Mouse (Mus musculus) thymus, adult 2 months (tissue): ENCODE results near the gene Fbxw7. TPM values are rescaled to one million over a fixed set of nuclear protein-coding genes. Genes with fewer than 3 reads are reported as not detected.

ENCODE experiments used
- DNase-seq: peaks from one replicate; pipeline ENCODE4 v3.0.0; 2021
- H3K27ac ChIP-seq: fragments of 200-500 bp; 2 replicates; pipeline ENCODE4 v1.5.1; 2012; ENCODE audit warnings: low read length, control low read depth; ENCODE audit not compliant: control insufficient read depth, insufficient read depth
- H3K27me3 ChIP-seq: fragments of 200-500 bp; 2 replicates; pipeline ENCODE4 v1.6.1; 2012; ENCODE audit warnings: mild to moderate bottlenecking, low read length, moderate library complexity, mixed read lengths; ENCODE audit not compliant: control insufficient read depth, insufficient read depth
- H3K36me3 ChIP-seq: fragments of 200-500 bp; 2 replicates; pipeline ENCODE4 v1.6.1; 2012; ENCODE audit warnings: mild to moderate bottlenecking, low read length, moderate library complexity; ENCODE audit not compliant: control insufficient read depth, insufficient read depth
- H3K4me1 ChIP-seq: fragments of 200-500 bp; replicated peaks from 2 replicates; pipeline ENCODE4 v1.6.1; 2012; ENCODE audit warnings: low read length; ENCODE audit not compliant: control insufficient read depth, insufficient read depth
- H3K4me3 ChIP-seq: fragments of 200-500 bp; 2 replicates; pipeline ENCODE4 v1.5.1; 2012; ENCODE audit warnings: mild to moderate bottlenecking, low read length, control low read depth, moderate library complexity; ENCODE audit not compliant: control insufficient read depth, insufficient read depth
- CTCF ChIP-seq: fragments of 200-500 bp; IDR thresholded peaks from 2 replicates; pipeline ENCODE4 v1.5.1; 2012; ENCODE audit warnings: mild to moderate bottlenecking, control low read depth, low read length, moderate library complexity, borderline replicate concordance; ENCODE audit not compliant: control insufficient read depth, poor library complexity, insufficient read depth; ENCODE audit errors: extremely low read depth
- POLR2A ChIP-seq: fragments of 200-500 bp; IDR thresholded peaks from 2 replicates; pipeline ENCODE4 v1.6.1; 2012; ENCODE audit warnings: mild to moderate bottlenecking, low read length, control low read depth, moderate library complexity; ENCODE audit not compliant: control insufficient read depth, poor library complexity, insufficient read depth; ENCODE audit errors: extremely low read depth
- WGBS: fragments of 180-500 bp; shearing (Covaris S2); methylation state at CpG from one replicate; pipeline ENCODE4 v1.1.7; 2018; 5-methylcytosine and 5-hydroxymethylcytosine counted together
- polyA plus RNA-seq: library from polyadenylated mRNA; depleted of rRNA; stranded (reverse); fragments of >200 nt; gene quantifications from 2 replicates; pipeline ENCODE4 v1.2.3, GENCODE M21; 2012

Gene Fbxw7
- polyA plus RNA-seq, 1 experiment, result 8.3 TPM

DNA sequence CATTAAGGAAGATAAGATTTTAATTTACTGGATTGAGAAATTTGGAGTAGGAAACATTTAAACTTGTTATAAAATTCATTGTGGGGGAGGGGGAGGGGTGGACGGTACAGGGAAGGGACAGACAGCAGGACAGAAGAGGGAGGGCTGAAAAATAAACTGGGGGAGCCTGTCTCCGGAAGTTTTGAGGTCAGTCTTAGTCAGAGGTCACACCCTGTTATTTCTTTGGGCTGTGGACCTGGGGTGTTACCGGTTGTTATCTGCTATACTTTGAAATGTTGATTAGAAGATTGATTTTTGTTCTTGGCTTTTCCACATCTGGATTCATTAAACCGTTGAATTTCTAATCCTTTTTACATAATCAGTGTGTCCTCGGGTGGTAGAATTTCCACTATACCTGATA lies 10.9 kb downstream of the Fbxw7 start:
- Histone ChIP-seq H3K36me3 (peaks cover 8% of the 10 kb centered on the region), H3K27ac (no peak overlapping the region), H3K4me3 (no peak overlapping the region), H3K27me3 (no peaks in the 10 kb centered on the region), H3K4me1 (peaks cover 5% of the 10 kb centered on the region)
- TF ChIP-seq POLR2A (no peak), CTCF (no peak)
- WGBS, result 70% methylated on average over 5 of the region's 5 CpGs
- no peak for DNase-seq

DNA sequence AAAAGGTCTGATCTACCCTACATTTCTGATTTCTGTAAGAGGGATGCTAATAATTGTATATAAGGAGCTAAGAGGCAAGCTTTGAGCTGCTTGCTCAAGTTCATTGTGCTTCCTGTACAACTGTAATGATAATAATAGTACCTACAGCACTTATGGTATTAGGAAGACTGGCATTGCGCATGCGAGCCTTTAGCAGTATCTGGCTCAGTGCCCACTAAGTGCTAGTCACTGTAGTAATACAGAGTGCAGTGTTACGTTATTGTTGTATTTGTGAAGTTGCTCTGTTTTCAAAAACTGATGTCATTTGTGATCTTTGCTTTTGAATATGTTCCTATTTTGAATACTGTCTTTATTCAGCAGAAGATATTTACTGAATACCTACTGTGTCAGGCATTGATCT lies 11.3 kb downstream of the Fbxw7 start:
- WGBS, result 77% methylated on average over 3 of the region's 3 CpGs
- no peak for DNase-seq

DNA sequence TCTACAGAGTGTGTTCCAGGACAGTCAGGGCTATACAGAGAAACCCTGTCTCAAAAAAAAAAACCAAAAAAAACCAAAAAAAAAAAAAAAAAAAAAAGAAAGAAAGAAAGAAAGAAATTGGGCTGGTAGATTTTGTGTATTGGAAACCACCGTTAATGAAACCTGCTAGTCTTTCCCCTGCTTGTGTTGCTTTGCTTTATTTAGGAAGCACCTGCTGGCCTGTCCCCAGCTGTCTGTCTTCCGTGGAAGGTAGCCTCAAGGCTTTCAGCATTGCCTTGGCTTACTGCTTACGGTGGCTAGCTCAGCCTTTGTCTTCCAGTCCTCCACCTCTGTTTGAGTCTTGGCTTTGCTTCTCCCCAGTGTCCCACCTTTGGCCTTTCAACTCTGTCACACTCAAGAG lies 11.9 kb downstream of the Fbxw7 start:
- TF ChIP-seq CTCF (no peak), POLR2A (no peak)
- no peak for DNase-seq
- Histone ChIP-seq H3K27me3 (no peaks in the 10 kb centered on the region), H3K36me3 (peaks cover 7% of the 10 kb centered on the region; the same call in 1 of the 2 replicates), H3K27ac (peak overlapping the region; percentile 56; the same call in 1 of the 2 replicates), H3K4me3 (no peak overlapping the region), H3K4me1 (peaks cover 5% of the 10 kb centered on the region)
- WGBS, result 2% methylated on average over 3 of the region's 3 CpGs

More for the DNA sequence above, 11.3 kb downstream of the Fbxw7 start:
- TF ChIP-seq CTCF (no peak), POLR2A (no peak)
- H3K4me1 ChIP-seq, result peaks cover 5% of the 10 kb centered on the region
- H3K27me3 ChIP-seq, result no peaks in the 10 kb centered on the region
- no peak overlapping the region for H3K27ac ChIP-seq
- H3K4me3 ChIP-seq, result no peak overlapping the region
- peaks cover 7% of the 10 kb centered on the region; the same call in 1 of the 2 replicates for H3K36me3 ChIP-seq

DNA sequence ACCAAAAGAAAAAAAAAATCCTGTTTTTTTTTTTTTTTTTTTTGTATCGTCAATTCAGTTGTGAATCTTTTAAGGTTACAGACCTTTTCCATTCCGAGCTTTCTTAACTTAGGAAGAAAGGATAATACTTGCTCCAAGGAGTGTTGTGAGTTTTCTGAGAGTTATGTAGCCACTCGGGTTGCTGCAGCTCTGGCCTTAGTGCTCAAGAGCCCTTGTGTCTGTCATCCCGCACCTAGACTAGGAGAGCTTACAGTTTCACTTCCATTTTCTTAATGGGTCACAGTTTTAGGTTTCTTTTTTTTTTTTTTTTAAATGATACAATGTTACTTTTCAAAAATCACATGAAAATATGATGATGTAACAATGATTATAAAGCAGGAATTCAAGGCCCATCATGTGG lies 12.5 kb downstream of the Fbxw7 start:
- TF ChIP-seq POLR2A (no peak), CTCF (no peak)
- WGBS, result 55% methylated on average over 4 of the region's 4 CpGs
- Histone ChIP-seq H3K4me1 (peaks cover 5% of the 10 kb centered on the region), H3K4me3 (no peak overlapping the region), H3K27ac (no peak overlapping the region; the same call in 1 of the 2 replicates), H3K27me3 (no peaks in the 10 kb centered on the region), H3K36me3 (peaks cover 7% of the 10 kb centered on the region; the same call in 1 of the 2 replicates)
- no peak for DNase-seq

DNA sequence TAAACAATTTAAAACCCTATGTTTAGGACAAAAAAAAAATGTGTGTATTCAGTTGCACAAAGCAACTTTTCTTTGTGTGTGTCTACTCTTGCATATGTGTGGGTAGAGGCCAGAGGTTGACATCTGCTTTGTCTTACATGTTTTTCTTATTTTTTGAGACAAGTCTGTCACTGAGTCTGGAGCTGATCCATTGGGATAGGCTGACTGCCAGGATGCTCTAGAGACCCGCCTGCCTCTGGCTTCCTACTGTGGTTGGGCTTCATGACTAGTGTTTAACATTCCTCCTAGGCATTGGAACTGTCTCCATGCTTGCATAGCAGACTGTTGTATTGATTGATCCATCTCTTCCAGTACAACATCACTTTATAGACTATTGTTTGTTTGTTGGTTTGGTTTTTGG lies 14.3 kb downstream of the Fbxw7 start:
- no peak overlapping the region for H3K27ac ChIP-seq
- no peak for TF ChIP-seq POLR2A
- TF ChIP-seq CTCF, result no peak
- H3K4me3 ChIP-seq, result no peak overlapping the region
- no peak for DNase-seq
- peaks cover 7% of the 10 kb centered on the region for H3K4me1 ChIP-seq
- no peaks in the 10 kb centered on the region for H3K27me3 ChIP-seq
- WGBS, result 85% methylated on average over 1 of the region's 1 CpGs
- no peaks in the 10 kb centered on the region; the same call in 1 of the 2 replicates for H3K36me3 ChIP-seq

DNA sequence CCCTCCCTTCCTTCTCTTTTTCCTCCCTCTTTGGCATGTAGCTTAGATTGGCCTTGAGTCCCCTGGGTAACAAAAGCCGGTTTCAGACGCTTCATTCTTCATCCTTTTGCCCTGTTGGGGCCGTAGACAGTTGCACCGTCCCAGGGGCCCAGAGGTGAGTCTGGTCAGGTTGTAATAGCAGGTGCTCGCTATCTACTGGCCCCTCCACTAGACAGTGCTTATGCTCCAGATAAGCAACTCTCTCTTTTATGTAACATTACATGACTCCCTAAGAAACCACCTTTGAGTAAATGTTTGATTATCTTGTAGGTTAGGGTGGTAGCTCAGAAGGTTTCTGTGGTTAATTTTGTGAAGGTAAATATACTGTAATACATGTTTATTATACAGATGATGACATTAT lies 21.0 kb downstream of the Fbxw7 start:
- no peak overlapping the region for H3K4me3 ChIP-seq
- no peak for DNase-seq
- WGBS, result 82% methylated on average over 5 of the region's 5 CpGs
- H3K4me1 ChIP-seq, result peaks cover 10% of the 10 kb centered on the region
- no peak for TF ChIP-seq POLR2A
- no peak for TF ChIP-seq CTCF
- H3K27ac ChIP-seq, result no peak overlapping the region
- no peaks in the 10 kb centered on the region for H3K36me3 ChIP-seq
- H3K27me3 ChIP-seq, result no peaks in the 10 kb centered on the region

DNA sequence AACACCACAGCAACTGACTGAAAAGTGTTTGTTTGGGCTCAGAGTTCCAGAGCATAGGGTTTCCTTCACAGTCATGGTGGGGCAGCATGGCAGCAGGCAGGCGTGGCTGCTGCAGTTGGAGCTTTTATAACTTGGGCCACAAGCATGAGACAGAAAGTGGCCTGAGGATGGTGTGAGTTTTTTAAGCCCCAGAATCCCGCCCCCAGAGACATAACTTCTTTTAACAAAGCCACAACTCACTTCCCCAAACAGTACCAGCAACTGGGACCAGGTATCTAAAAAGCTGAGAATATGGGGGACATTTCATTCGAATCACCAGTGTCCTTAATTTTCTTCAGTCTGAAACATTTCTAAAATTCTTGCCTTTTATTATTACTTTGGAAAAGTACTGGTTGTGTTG lies 22.9 kb downstream of the Fbxw7 start:
- 87% methylated on average over 3 of the region's 3 CpGs for WGBS
- Histone ChIP-seq H3K4me3 (no peak overlapping the region), H3K27ac (no peak overlapping the region), H3K4me1 (peaks cover 10% of the 10 kb centered on the region), H3K36me3 (no peaks in the 10 kb centered on the region), H3K27me3 (no peaks in the 10 kb centered on the region)
- DNase-seq, result no peak
- no peak for TF ChIP-seq POLR2A
- TF ChIP-seq CTCF, result no peak
